Mouse (Mus musculus) lung, postnatal 4 days (tissue): ENCODE measurements at regions not wholly inside any gene's neighbourhood (a gene's known extent, or its start where the extent isn't known, plus 50 kb on each side); places are given as distances from the start of the nearest gene placed in this dataset.
"Not testable (repeated sequence)": the region's sequence is repeated elsewhere in the genome, so short reads cannot be mapped to it uniquely, and the experiment has no call there.

Experiments used
- DNase-seq, 2 experiments: peaks; one replicate each; pipeline ENCODE4 v3.0.0; 2021

GRCm38 (mm10) chr12:15562826-15563225 is 253.9 kb downstream of the Trib2 start:
- no peak for DNase-seq

DNA sequence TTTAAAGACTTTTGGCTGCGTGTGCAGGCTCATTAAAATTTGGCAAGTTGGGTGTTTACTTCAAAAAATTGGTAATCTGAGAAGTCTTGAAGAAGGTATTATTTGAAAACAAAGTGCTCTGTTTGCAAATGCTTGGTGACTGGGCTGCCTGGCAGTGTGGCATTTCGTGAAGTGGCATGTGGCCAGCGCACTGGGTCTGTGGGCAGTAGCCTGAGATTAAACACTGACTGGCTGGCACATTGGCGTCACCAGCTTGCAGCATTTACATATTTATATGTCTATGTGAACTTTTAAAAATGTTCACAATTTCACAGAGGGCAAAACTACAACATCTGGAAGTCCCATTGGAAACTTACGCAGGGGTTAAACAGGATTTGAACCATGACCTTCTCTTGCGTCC is 261.3 kb downstream of the Trib2 start:
- DNase-seq: no peak

DNA sequence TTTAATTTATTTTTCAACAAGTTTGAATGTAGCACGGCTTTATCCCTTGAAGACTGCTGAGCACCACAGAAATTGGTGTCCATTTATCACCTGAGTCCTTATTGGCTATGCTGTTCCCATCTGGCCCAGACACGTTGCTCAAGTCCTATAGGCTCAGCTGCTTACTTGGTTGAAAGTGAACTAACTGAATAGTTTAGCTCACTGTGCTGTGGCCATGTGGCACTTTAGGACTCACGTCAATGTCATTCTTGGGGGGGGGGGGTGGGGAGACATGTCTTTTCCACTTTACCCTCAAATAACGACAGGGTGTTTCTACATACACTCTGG is 263.1 kb downstream of the Trib2 start:
- no peak for DNase-seq

DNA sequence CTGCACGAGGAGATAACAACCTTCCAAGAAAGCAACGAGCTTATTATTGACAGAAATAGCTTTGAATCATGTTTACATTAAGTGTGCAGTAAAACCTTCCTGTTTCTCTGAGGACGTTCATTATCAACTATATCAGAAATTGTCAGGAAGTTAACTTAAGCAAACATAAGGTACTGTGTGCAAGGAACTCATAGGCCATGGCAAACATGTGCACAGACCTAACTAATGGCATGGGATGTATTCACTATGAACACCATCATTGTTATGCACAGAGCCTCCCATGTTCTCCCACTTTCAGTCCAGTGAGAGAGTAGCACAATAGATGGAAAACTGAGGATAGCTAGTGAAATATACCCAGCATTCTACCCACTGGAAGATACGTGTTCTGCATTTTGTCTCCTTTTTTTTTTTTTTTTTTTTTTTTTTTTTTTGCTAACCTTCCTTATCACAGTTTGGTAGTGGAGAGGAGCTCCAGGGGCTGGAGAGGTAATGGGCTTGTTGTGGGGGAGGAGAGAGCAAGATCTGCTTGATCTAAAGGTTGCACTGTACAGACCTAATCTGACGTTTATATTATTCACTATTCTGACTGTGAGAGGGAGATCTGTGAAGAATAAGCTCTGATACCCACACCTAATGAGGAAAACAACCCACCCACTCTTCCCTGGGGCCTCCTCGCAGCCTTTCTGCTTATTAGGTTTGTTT is 263.6 kb downstream of the Trib2 start:
- no peak for DNase-seq

GRCm38 (mm10) chr12:15552210-15552609 is 264.5 kb downstream of the Trib2 start:
- DNase-seq: no peak

DNA sequence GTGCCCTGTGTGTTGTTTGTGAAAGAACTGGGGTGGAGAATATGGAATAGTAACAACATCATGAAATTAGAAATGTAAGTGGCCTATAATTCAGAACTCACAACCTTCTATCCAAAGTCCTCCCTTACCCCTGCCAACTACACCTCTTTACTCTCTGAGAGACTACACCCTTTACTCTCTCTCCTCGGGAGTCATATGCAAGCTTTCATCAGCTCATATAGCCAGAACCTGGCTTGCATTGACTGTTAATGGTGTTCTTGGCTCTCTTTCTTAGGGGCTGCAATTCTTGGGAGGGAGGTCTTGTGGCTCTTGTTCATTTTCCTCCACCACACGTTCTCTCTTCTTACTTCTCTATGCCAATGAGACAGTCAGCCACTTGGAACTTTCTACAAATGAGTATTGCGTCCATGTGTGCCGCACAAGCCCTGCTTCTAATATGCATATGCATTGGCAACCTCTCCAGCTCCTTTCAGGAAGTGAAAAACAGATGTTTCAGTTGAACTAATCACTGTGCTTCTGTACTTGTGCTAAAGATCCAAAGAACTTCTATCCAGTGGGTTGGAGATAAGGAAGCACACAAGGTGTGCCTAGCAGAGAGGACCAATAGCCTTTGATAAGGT is 265.3 kb downstream of the Trib2 start:
- DNase-seq: no peak

DNA sequence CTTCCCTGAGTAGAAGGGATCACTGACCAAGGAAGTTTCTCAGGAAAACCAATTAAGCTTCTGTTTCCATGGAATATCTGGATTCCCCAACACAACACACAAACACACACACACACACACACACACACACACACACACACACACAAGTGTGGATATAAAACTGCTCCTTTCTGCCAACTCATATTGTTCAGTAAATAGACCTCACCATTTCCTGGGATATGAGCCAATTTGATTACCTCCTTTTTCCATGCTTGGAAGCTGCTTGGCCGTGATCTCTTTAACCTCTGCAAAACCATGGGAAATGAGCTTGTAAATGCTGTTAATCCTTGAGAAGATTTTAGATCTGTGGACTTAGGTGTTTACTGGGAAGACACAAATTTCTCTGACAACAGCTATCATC is 272.4 kb downstream of the Trib2 start:
- DNase-seq: peak in 1 of 2 experiments; percentile 35

GRCm38 (mm10) chr12:15542486-15542885 is 274.2 kb downstream of the Trib2 start:
- no peak for DNase-seq

GRCm38 (mm10) chr12:15536852-15537368 is 279.8 kb downstream of the Trib2 start:
- no peak for DNase-seq

- DNase-seq: no peak
Measured at GRCm38 (mm10) chr12:15536247-15536646, 280.5 kb downstream of the Trib2 start.

DNA sequence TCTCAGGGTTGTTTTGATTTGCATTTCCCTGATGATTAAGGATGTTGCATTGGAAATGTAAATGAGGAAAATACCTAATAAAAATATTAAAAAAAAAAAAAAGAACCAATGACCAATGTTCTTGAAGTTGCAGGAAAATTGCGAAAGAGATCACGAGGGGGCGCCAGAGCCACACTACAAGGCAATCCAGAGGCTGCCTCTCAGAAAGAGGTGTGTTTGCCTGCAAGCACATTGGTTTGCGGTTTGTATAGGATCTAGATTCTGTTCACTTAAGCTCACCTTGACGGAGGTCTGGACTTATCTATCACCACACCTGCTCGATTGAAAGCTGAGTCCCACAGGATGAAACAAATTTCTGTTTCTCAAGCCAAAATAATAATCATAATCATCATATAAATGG is 280.9 kb downstream of the Trib2 start:
- DNase-seq: peak; percentile 79 to 87

DNA sequence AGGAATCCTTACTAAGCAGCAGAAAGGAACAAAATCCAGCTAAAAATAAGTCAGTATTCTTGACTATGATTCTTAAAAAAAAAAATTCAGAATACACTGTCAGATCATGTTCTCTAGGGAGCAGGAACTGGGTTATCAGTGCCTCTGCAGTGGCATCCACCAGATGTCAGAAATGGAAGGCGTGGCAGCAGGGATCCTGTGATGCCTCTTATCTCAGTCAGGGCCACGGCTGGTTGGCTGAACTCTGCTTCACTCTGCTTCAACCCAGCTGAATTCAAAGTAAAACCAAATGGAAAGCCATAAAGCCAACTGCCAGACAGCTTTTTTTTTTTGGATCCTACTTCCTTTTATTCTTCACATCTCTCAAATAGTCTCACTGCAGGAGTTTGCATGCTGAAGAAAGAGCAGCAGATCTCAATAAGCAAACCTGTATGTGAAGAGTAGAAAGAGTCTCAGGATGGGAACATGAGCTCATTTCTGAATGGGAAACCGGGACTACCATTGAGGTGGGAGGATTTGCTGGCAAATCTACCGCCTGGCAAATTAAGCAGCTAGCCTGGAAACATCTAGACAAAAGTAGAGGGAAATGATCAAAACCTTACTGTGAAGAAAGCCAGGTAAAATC is 295.8 kb downstream of the Trib2 start:
- DNase-seq: no peak

- no peak for DNase-seq
Measured at GRCm38 (mm10) chr12:15511994-15512393, 304.7 kb downstream of the Trib2 start.

- no peak for DNase-seq
Measured at GRCm38 (mm10) chr12:15507576-15507975, 309.1 kb downstream of the Trib2 start.

DNA sequence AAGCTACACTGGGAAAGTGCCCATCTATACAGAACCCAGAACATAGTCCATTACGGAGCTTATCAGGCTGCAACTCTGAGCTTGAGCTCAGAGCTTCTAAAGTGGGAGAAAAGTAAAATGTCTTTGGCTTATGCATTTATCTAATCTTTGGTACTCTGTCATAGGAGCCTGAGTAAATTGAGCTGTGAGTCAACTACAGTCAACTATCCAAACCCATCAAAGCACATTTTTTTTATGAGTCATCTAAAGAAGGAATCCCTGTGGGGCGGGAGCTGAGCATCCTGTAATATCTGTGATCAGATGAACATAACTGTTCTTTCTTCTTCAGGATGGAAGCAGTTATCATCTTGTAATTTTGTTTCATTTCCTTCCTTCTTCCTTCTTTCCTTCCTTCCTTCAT is 323.1 kb downstream of the Trib2 start:
- no peak for DNase-seq

GRCm38 (mm10) chr12:15472741-15473140 is 344.0 kb downstream of the Trib2 start:
- DNase-seq: no peak

DNA sequence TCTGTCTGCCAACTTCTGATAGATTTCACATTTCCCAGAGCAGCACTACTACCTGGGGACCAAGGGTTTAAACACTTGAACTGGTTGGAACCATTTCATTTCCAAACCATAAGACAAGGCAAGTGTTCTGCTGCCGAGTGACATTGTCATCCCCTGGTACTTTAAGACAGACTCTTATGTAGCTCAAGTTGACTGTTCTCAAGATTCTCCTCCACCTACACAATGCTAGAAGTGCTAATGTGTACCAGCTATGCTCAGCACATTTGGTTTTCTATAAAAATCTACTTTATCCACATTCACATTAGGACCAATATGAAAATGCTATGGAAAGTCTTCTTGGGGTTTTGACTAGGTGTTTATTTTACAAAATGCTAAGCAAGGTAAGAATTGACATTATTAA is 357.3 kb downstream of the Trib2 start:
- no peak for DNase-seq

GRCm38 (mm10) chr12:15456369-15456768 is 360.4 kb downstream of the Trib2 start:
- DNase-seq: not testable (repeated sequence)

DNA sequence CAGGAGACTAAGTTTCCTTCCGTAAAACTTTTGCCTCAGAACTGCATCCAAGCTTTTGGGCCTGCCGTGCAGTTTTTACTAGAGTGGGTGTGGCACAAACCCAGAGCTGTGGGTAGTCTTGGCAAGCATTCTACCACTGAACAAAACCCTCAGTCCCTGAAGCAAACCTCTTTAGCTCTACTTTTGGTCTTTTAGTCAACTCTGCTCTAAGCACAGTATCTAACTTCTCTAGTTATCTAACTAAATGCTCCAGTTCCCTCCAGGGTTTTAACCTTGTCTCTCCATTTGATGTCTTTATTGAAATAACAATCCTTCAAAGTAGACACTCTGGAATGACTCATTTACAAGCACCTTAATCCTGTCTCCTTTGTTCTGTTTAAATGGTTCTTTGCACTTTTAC is 361.0 kb downstream of the Trib2 start:
- DNase-seq: no peak

DNA sequence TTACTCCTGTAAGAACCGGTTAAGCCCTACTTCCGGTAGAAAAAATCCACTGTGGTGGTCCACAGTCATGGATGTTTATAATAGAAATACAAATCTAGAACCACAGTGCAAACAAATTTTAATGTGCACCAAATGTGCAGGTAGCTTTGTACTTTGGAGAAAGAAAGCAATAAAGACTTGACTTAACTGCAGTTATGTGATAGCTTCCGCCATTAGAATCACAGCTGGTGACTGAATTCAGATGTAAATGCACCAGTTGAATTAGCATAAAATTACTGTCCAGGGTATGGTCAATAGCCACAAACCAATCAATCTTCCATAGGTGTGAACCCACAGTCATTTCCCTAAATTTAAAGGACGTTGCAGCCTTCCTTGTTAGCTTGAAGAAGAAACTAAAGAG is 367.2 kb downstream of the Trib2 start:
- DNase-seq: no peak

GRCm38 (mm10) chr12:15416180-15416766 is 400.4 kb downstream of the Trib2 start:
- DNase-seq: no peak

- no peak for DNase-seq
Measured at GRCm38 (mm10) chr12:15410419-15410818, 406.3 kb downstream of the Trib2 start.

- not testable (repeated sequence) for DNase-seq
Measured at GRCm38 (mm10) chr12:15407577-15407976, 409.1 kb downstream of the Trib2 start.

GRCm38 (mm10) chr12:15392641-15393040 is 424.1 kb downstream of the Trib2 start:
- DNase-seq: no peak
